Mouse (Mus musculus) midbrain, embryonic 11.5 days (tissue): Measurements from ENCODE around the gene Helt. TPM values are rescaled to one million over a fixed set of nuclear protein-coding genes. Genes with fewer than 3 reads are reported as not detected.
"Not testable (repeated sequence)": the region's sequence is repeated elsewhere in the genome, so short reads cannot be mapped to it uniquely, and the experiment has no call there.

Experiments
- ATAC-seq: fragments of 200-750 bp; cut with Nextera tagmentation; 2 replicates; pipeline ENCODE4 v1.8.0; 2017; ENCODE audit warnings: moderate TSS enrichment, moderate library complexity; ENCODE audit not compliant: low FRiP score
- DNase-seq: peaks from one replicate; pipeline ENCODE4 v3.0.0; 2015; ENCODE audit warnings: low spot score; ENCODE audit errors: missing footprints
- H3K27ac ChIP-seq: fragments of 300-500 bp; sonication (generic); 2 replicates; pipeline ENCODE4 v1.5.1; 2014; ENCODE audit warnings: low read depth, low read length
- H3K27me3 ChIP-seq: fragments of 300-500 bp; sonication (generic); 2 replicates; pipeline ENCODE4 v1.6.1; 2014; ENCODE audit warnings: mild to moderate bottlenecking, low read length, moderate library complexity, mixed read lengths; ENCODE audit not compliant: control insufficient read depth, insufficient read depth
- H3K36me3 ChIP-seq: fragments of 300-500 bp; sonication (generic); 2 replicates; pipeline ENCODE4 v1.6.1; 2014; ENCODE audit warnings: mild to moderate bottlenecking, low read length, moderate library complexity, mixed read lengths; ENCODE audit not compliant: control insufficient read depth, insufficient read depth
- H3K4me1 ChIP-seq: fragments of 300-500 bp; sonication (generic); 2 replicates; pipeline ENCODE4 v1.6.1; 2014; ENCODE audit warnings: low read length; ENCODE audit not compliant: control insufficient read depth, insufficient read depth
- H3K4me2 ChIP-seq: fragments of 300-500 bp; sonication (generic); 2 replicates; pipeline ENCODE4 v1.6.1; 2014; ENCODE audit warnings: mild to moderate bottlenecking, moderate library complexity
- H3K4me3 ChIP-seq: fragments of 300-500 bp; sonication (generic); 2 replicates; pipeline ENCODE4 v1.5.1; 2014; ENCODE audit warnings: low read depth, low read length
- H3K9ac ChIP-seq: fragments of 300-500 bp; sonication (generic); 2 replicates; pipeline ENCODE4 v1.6.1; 2014; ENCODE audit warnings: low read length
- H3K9me3 ChIP-seq: fragments of 300-500 bp; sonication (generic); 2 replicates; pipeline ENCODE4 v1.6.1; 2016; ENCODE audit warnings: low read length; ENCODE audit not compliant: control insufficient read depth
- WGBS: fragments of 180-500 bp; shearing (Covaris S2); extraction: QIAGEN DNeasy Blood & Tissue Kit; methylation state at CpG from one replicate; pipeline ENCODE4 v1.1.7; 2014; 5-methylcytosine and 5-hydroxymethylcytosine counted together
- polyA plus RNA-seq: library from polyadenylated mRNA; unstranded; fragments of >200 nt; fragmentation: Nextera tagmentation; extraction: Ambion mirVana; gene quantifications from 2 replicates; pipeline ENCODE4 v1.2.1, GENCODE M21; 2014

Gene Helt
- polyA plus RNA-seq, 1 experiment from 2014 or later: 49.0 TPM

- not testable (repeated sequence) for H3K27ac ChIP-seq, ATAC-seq, H3K4me2 ChIP-seq, H3K4me1 ChIP-seq, H3K27me3 ChIP-seq, H3K36me3 ChIP-seq, H3K9ac ChIP-seq, H3K9me3 ChIP-seq, H3K4me3 ChIP-seq
- WGBS: 91% methylated on average over 4 of the region's 4 CpGs
- peak; percentile 56 for DNase-seq
Measured at GRCm38 (mm10) chr8:46264206-46264605, 30.3 kb downstream of the Helt start.

GRCm38 (mm10) chr8:46257921-46258682, 36.4 kb downstream of the Helt start:
- peak overlapping the region; percentile 32; the same call in 1 of the 2 replicates for H3K27ac ChIP-seq

GRCm38 (mm10) chr8:46252456-46252855, 42.0 kb downstream of the Helt start:
- WGBS: 82% methylated on average over 13 of the region's 13 CpGs
- peaks cover 29% of the 10 kb centered on the region for H3K27me3 ChIP-seq
- no peak overlapping the region for H3K9ac ChIP-seq
- ATAC-seq (no peak), DNase-seq (peak; percentile 47)
- H3K4me2 ChIP-seq: no peak overlapping the region
- H3K36me3 ChIP-seq: no peaks in the 10 kb centered on the region
- H3K4me1 ChIP-seq: peaks cover 3% of the 10 kb centered on the region; the same call in 1 of the 2 replicates
- no peaks in the 10 kb centered on the region for H3K9me3 ChIP-seq
- no peak overlapping the region for H3K27ac ChIP-seq
- H3K4me3 ChIP-seq: no peak overlapping the region

More at GRCm38 (mm10) chr8:46257921-46258682, 36.4 kb downstream of the Helt start:
- 13% methylated on average over 19 of the region's 19 CpGs for WGBS
- Histone ChIP-seq H3K9ac (no peak overlapping the region), H3K4me3 (no peak overlapping the region), H3K36me3 (no peaks in the 10 kb centered on the region), H3K27me3 (no peaks in the 10 kb centered on the region; the same call in 1 of the 2 replicates), H3K4me2 (peak overlapping the region; percentile 31), H3K9me3 (no peaks in the 10 kb centered on the region), H3K4me1 (peaks cover 13% of the 10 kb centered on the region)
- peak; percentile 90 for DNase-seq
- peak; percentile 96 for ATAC-seq

GRCm38 (mm10) chr8:46251561-46251960, 42.9 kb downstream of the Helt start:
- peaks cover 32% of the 10 kb centered on the region for H3K27me3 ChIP-seq
- 35% methylated on average over 10 of the region's 10 CpGs for WGBS
- no peak overlapping the region for H3K9ac ChIP-seq
- ATAC-seq: peak; percentile 61; the same call in 1 of the 2 replicates
- H3K4me2 ChIP-seq: no peak overlapping the region; the same call in 1 of the 2 replicates
- no peaks in the 10 kb centered on the region for H3K9me3 ChIP-seq
- H3K4me1 ChIP-seq: peaks cover 3% of the 10 kb centered on the region; the same call in 1 of the 2 replicates
- DNase-seq: no peak
- H3K36me3 ChIP-seq: no peaks in the 10 kb centered on the region
- H3K27ac ChIP-seq: no peak overlapping the region
- no peak overlapping the region for H3K4me3 ChIP-seq

GRCm38 (mm10) chr8:46246346-46246745, 48.1 kb downstream of the Helt start:
- H3K27ac ChIP-seq: no peak overlapping the region
- ATAC-seq (peak; percentile 19; the same call in 1 of the 2 replicates), DNase-seq (peak; percentile 92)
- 18% methylated on average over 11 of the region's 11 CpGs for WGBS
- no peaks in the 10 kb centered on the region for H3K9me3 ChIP-seq
- peak overlapping the region; percentile 4; the same call in 1 of the 2 replicates for H3K4me2 ChIP-seq
- no peak overlapping the region for H3K4me3 ChIP-seq
- H3K36me3 ChIP-seq: no peaks in the 10 kb centered on the region
- H3K9ac ChIP-seq: no peak overlapping the region
- H3K4me1 ChIP-seq: peaks cover 2% of the 10 kb centered on the region; the same call in 1 of the 2 replicates
- H3K27me3 ChIP-seq: peaks cover 39% of the 10 kb centered on the region

- WGBS: 39% methylated on average over 7 of the region's 7 CpGs
- no peak for ATAC-seq
Measured at GRCm38 (mm10) chr8:46242946-46243345, 51.5 kb downstream of the Helt start.

More at GRCm38 (mm10) chr8:46242946-46243345, 51.5 kb downstream of the Helt start:
- Histone ChIP-seq H3K4me1 (peaks cover 2% of the 10 kb centered on the region; the same call in 1 of the 2 replicates), H3K4me2 (no peak overlapping the region), H3K27ac (no peak overlapping the region), H3K9ac (no peak overlapping the region), H3K9me3 (no peaks in the 10 kb centered on the region), H3K36me3 (no peaks in the 10 kb centered on the region), H3K4me3 (no peak overlapping the region), H3K27me3 (peaks cover 29% of the 10 kb centered on the region)
- no peak for DNase-seq

Other genes with a start within 250 kb of the Helt start
- gene Cfap97, start 142.9 kb downstream of the Helt start, polyA plus RNA-seq: 21.7 and 21.8 TPM in 2 replicates
- 5.9 and 7.1 TPM in 2 replicates for gene Snx25, start 142.5 kb downstream of the Helt start, polyA plus RNA-seq
- 477 and 504 TPM in 2 replicates for gene Slc25a4, start 83.4 kb downstream of the Helt start, polyA plus RNA-seq
- gene Acsl1, start 176.4 kb upstream of the Helt start, polyA plus RNA-seq: 9.0 and 9.6 TPM in 2 replicates